Mouse (Mus musculus): ENCODE results near the gene Pdcd11.

GRCm38 (mm10) chr19:47121054-47121453 is 30.5 kb downstream of the Pdcd11 start:
- no peak for TF ChIP-seq POLR2A (IDR thresholded peaks at IDR 0.05; ENCODE audit: borderline replicate concordance, low read depth, low read length)
- TF ChIP-seq CTCF (IDR thresholded peaks at IDR 0.05; ENCODE audit: low read depth, low read length) = peak; percentile 37; the same call in 1 of the 2 replicates
